Mouse (Mus musculus): ENCODE measurements around the gene Tnfrsf8. TPM values are rescaled to one million over a fixed set of nuclear protein-coding genes. Genes with fewer than 3 reads are reported as not detected.

Gene Tnfrsf8
- polyA plus RNA-seq, 1 experiment from 2014 or later = not detected

GRCm38 (mm10) chr4:145337906-145338858 lies 23.2 kb upstream of the Tnfrsf8 start:
- ATAC-seq (ENCODE audit: low read depth) = no peak
- WGBS = 84% methylated on average over 9 of the region's 9 CpGs

GRCm38 (mm10) chr4:145336587-145336986 lies 21.6 kb upstream of the Tnfrsf8 start:
- no peak overlapping the region for H3K4me3 ChIP-seq (ENCODE audit: low read depth, low read length)
- no peaks in the 10 kb centered on the region for H3K36me3 ChIP-seq (ENCODE audit: control insufficient read depth, insufficient read depth, low read length)
- ATAC-seq (ENCODE audit: low read depth) = no peak
- 91% methylated on average over 5 of the region's 5 CpGs for WGBS
- H3K9me3 ChIP-seq (ENCODE audit: control insufficient read depth, low read length) = no peaks in the 10 kb centered on the region
- no peak overlapping the region for H3K27ac ChIP-seq (ENCODE audit: low read depth, low read length)
- no peaks in the 10 kb centered on the region for H3K4me1 ChIP-seq (ENCODE audit: control insufficient read depth, insufficient read depth, low read length)
- H3K4me2 ChIP-seq (ENCODE audit: low read depth, low read length) = no peak overlapping the region
- no peak overlapping the region for H3K9ac ChIP-seq (replicated peaks; ENCODE audit: low read depth, low read length)
- H3K27me3 ChIP-seq (ENCODE audit: control insufficient read depth, insufficient read depth, low read length) = no peaks in the 10 kb centered on the region

More at GRCm38 (mm10) chr4:145337906-145338858, 23.2 kb upstream of the Tnfrsf8 start:
- Histone ChIP-seq H3K4me2 (ENCODE audit: low read depth, low read length) (no peak overlapping the region), H3K4me3 (ENCODE audit: low read depth, low read length) (no peak overlapping the region), H3K27ac (ENCODE audit: low read depth, low read length) (no peak overlapping the region), H3K4me1 (ENCODE audit: control insufficient read depth, insufficient read depth, low read length) (no peaks in the 10 kb centered on the region), H3K27me3 (ENCODE audit: control insufficient read depth, insufficient read depth, low read length) (no peaks in the 10 kb centered on the region), H3K36me3 (ENCODE audit: control insufficient read depth, insufficient read depth, low read length) (no peaks in the 10 kb centered on the region), H3K9ac (replicated peaks; ENCODE audit: low read depth, low read length) (no peak overlapping the region), H3K9me3 (ENCODE audit: control insufficient read depth, low read length) (no peaks in the 10 kb centered on the region)

- no peaks in the 10 kb centered on the region for H3K4me1 ChIP-seq (ENCODE audit: control insufficient read depth, insufficient read depth, low read length)
- H3K4me2 ChIP-seq (ENCODE audit: low read depth, low read length) = no peak overlapping the region
- 69% methylated on average over 1 of the region's 1 CpGs for WGBS
- no peaks in the 10 kb centered on the region for H3K27me3 ChIP-seq (ENCODE audit: control insufficient read depth, insufficient read depth, low read length)
- no peak for ATAC-seq (ENCODE audit: low read depth)
- no peaks in the 10 kb centered on the region for H3K36me3 ChIP-seq (ENCODE audit: control insufficient read depth, insufficient read depth, low read length)
- no peaks in the 10 kb centered on the region for H3K9me3 ChIP-seq (ENCODE audit: control insufficient read depth, low read length)
- no peak overlapping the region for H3K27ac ChIP-seq (ENCODE audit: low read depth, low read length)
- no peak overlapping the region for H3K9ac ChIP-seq (replicated peaks; ENCODE audit: low read depth, low read length)
- no peak overlapping the region for H3K4me3 ChIP-seq (ENCODE audit: low read depth, low read length)
Observed at GRCm38 (mm10) chr4:145336019-145336418, 21.1 kb upstream of the Tnfrsf8 start.

DNA sequence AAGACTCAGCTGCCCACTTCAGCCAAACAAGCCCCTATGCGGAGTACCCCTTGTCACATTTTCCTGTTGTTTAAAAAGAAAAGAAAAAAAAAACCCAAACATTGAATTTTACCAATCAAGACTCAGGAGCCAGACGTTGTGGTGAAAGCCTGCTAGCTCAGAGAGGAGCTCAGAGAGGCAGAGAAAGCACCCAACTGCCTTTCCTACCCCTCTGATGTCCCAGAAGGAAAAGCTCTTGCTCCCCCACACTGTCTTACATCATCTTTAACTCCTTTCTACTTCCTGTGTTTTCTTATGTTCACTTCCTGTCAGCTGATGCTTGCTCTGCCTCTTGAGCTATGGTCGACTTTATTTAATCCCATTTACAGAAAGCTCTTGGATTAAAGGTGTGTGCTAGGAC lies 8.7 kb upstream of the Tnfrsf8 start:
- H3K27me3 ChIP-seq (ENCODE audit: control insufficient read depth, insufficient read depth, low read length) = no peaks in the 10 kb centered on the region
- no peaks in the 10 kb centered on the region for H3K4me1 ChIP-seq (ENCODE audit: control insufficient read depth, insufficient read depth, low read length)
- no peak overlapping the region for H3K9ac ChIP-seq (replicated peaks; ENCODE audit: low read depth, low read length)
- no peak overlapping the region for H3K4me2 ChIP-seq (ENCODE audit: low read depth, low read length)
- 75% methylated on average over 3 of the region's 3 CpGs for WGBS
- H3K36me3 ChIP-seq (ENCODE audit: control insufficient read depth, insufficient read depth, low read length) = no peaks in the 10 kb centered on the region
- no peak overlapping the region for H3K27ac ChIP-seq (ENCODE audit: low read depth, low read length)
- no peak for ATAC-seq (ENCODE audit: low read depth)
- no peak overlapping the region for H3K4me3 ChIP-seq (ENCODE audit: low read depth, low read length)
- no peaks in the 10 kb centered on the region for H3K9me3 ChIP-seq (ENCODE audit: control insufficient read depth, low read length)

DNA sequence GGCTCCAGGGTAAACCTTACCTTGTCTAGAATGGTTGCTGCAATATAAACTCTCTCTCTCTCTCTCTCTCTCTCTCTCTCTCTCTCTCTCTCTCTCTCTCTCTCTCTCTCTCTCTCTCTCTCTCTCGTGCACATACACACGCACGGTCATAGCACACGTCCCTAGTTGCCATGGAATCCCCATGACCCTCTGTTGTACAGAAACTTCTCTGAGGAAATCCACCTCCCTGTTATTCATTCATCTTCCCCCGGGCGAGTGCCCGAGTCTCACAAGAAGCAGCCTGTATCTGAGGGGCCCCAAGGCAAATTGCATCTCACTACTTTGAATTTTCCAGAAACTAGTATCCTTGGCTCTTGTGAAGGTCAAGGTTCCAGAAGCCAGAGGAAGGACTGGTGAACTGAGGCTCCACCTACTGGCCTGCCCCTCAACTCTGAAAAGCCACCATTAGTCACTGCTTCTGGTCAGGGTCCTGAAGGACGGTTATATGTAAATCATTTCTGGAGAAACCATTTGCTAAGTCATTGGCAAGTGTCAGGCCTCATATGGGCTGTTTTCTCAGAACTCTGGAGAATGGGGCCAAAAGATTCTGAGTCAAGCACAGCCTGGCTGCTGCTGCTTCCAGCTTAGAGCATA lies 8.1 kb upstream of the Tnfrsf8 start:
- no peak for ATAC-seq (ENCODE audit: low read depth)
- Histone ChIP-seq H3K36me3 (ENCODE audit: control insufficient read depth, insufficient read depth, low read length) (no peaks in the 10 kb centered on the region), H3K27me3 (ENCODE audit: control insufficient read depth, insufficient read depth, low read length) (no peaks in the 10 kb centered on the region), H3K4me1 (ENCODE audit: control insufficient read depth, insufficient read depth, low read length) (no peaks in the 10 kb centered on the region), H3K4me2 (ENCODE audit: low read depth, low read length) (no peak overlapping the region), H3K4me3 (ENCODE audit: low read depth, low read length) (no peak overlapping the region), H3K9ac (replicated peaks; ENCODE audit: low read depth, low read length) (no peak overlapping the region), H3K9me3 (ENCODE audit: control insufficient read depth, low read length) (no peaks in the 10 kb centered on the region), H3K27ac (ENCODE audit: low read depth, low read length) (no peak overlapping the region)
- 86% methylated on average over 8 of the region's 8 CpGs for WGBS

GRCm38 (mm10) chr4:145322211-145322610 lies 7.2 kb upstream of the Tnfrsf8 start:
- no peaks in the 10 kb centered on the region for H3K4me1 ChIP-seq (ENCODE audit: control insufficient read depth, insufficient read depth, low read length)
- H3K27ac ChIP-seq (ENCODE audit: low read depth, low read length) = no peak overlapping the region
- no peak overlapping the region for H3K4me2 ChIP-seq (ENCODE audit: low read depth, low read length)
- no peak for ATAC-seq (ENCODE audit: low read depth)
- 91% methylated on average over 5 of the region's 5 CpGs for WGBS
- H3K27me3 ChIP-seq (ENCODE audit: control insufficient read depth, insufficient read depth, low read length) = no peaks in the 10 kb centered on the region
- H3K4me3 ChIP-seq (ENCODE audit: low read depth, low read length) = no peak overlapping the region
- H3K9me3 ChIP-seq (ENCODE audit: control insufficient read depth, low read length) = no peaks in the 10 kb centered on the region
- no peaks in the 10 kb centered on the region for H3K36me3 ChIP-seq (ENCODE audit: control insufficient read depth, insufficient read depth, low read length)
- H3K9ac ChIP-seq (replicated peaks; ENCODE audit: low read depth, low read length) = no peak overlapping the region

- no peaks in the 10 kb centered on the region for H3K4me1 ChIP-seq (ENCODE audit: control insufficient read depth, insufficient read depth, low read length)
- H3K27me3 ChIP-seq (ENCODE audit: control insufficient read depth, insufficient read depth, low read length) = no peaks in the 10 kb centered on the region
- WGBS = 82% methylated on average over 4 of the region's 4 CpGs
- H3K9me3 ChIP-seq (ENCODE audit: control insufficient read depth, low read length) = no peaks in the 10 kb centered on the region
- H3K36me3 ChIP-seq (ENCODE audit: control insufficient read depth, insufficient read depth, low read length) = no peaks in the 10 kb centered on the region
- H3K9ac ChIP-seq (replicated peaks; ENCODE audit: low read depth, low read length) = no peak overlapping the region
- ATAC-seq (ENCODE audit: low read depth) = no peak
- no peak overlapping the region for H3K4me3 ChIP-seq (ENCODE audit: low read depth, low read length)
- H3K27ac ChIP-seq (ENCODE audit: low read depth, low read length) = no peak overlapping the region
- no peak overlapping the region for H3K4me2 ChIP-seq (ENCODE audit: low read depth, low read length)
Observed at GRCm38 (mm10) chr4:145320624-145321023, 5.7 kb upstream of the Tnfrsf8 start.

GRCm38 (mm10) chr4:145319274-145320226 lies 4.6 kb upstream of the Tnfrsf8 start:
- no peak overlapping the region for H3K4me2 ChIP-seq (ENCODE audit: low read depth, low read length)
- no peak for ATAC-seq (ENCODE audit: low read depth)
- 82% methylated on average over 4 of the region's 4 CpGs for WGBS
- no peak overlapping the region for H3K27ac ChIP-seq (ENCODE audit: low read depth, low read length)
- H3K36me3 ChIP-seq (ENCODE audit: control insufficient read depth, insufficient read depth, low read length) = no peaks in the 10 kb centered on the region
- H3K4me1 ChIP-seq (ENCODE audit: control insufficient read depth, insufficient read depth, low read length) = no peaks in the 10 kb centered on the region
- no peak overlapping the region for H3K9ac ChIP-seq (replicated peaks; ENCODE audit: low read depth, low read length)
- H3K9me3 ChIP-seq (ENCODE audit: control insufficient read depth, low read length) = no peaks in the 10 kb centered on the region
- no peak overlapping the region for H3K4me3 ChIP-seq (ENCODE audit: low read depth, low read length)
- H3K27me3 ChIP-seq (ENCODE audit: control insufficient read depth, insufficient read depth, low read length) = no peaks in the 10 kb centered on the region
